Mouse (Mus musculus): ENCODE data around the gene Tbx5. TPM values are rescaled to one million over a fixed set of nuclear protein-coding genes. Genes with fewer than 3 reads are reported as not detected.

The Tbx5 gene
- total and polyA plus RNA-seq, 2 experiments from 2014 or later: 0.04 TPM; not detected in 1

DNA sequence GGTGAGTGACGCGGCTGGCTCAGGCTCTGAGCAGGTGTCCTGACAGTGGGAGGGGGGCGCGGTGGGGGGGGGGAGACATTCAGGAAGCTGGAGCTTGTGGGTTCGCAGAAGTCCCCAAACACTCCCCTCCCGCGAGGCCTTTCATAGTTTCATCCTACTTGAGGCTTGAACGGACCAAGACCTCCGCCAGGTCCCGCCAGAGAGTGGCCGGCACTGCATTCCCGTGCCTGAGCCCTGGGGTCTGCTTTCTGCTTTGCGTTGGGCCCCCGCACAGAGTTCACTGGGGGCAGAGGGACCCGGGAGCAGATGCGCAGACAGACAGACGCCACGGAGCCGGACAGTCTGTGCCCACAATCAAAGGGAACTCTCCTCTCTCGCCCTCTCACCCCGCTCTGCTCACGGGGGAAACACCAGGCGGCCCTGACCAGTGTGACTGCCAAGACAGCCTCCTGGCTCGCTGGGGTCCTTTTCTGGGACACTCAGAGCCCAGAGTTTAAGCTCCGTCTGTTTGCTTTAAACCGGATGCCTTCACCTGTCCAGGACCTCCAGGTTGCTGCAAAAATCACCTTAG lies 34.8 kb upstream of the Tbx5 start:
- no peaks in the 10 kb centered on the region for H3K36me3 ChIP-seq (ENCODE audit: insufficient read depth, low read length)
- H3K4me1 ChIP-seq (ENCODE audit: insufficient read depth, low read length): no peaks in the 10 kb centered on the region
- ATAC-seq: no peak
- no peak overlapping the region for H3K27ac ChIP-seq
- WGBS: under 1% methylated on average over 26 of the region's 26 CpGs
- H3K27me3 ChIP-seq (ENCODE audit: insufficient read depth, low read length): peaks cover 94% of the 10 kb centered on the region
- DNase-seq (ENCODE audit: low spot score): no peak
- TF ChIP-seq CTCF (IDR thresholded peaks at IDR 0.05; ENCODE audit: low read depth): no peak
- no peak overlapping the region for H3K9ac ChIP-seq (replicated peaks; ENCODE audit: low read length)
- H3K4me3 ChIP-seq (ENCODE audit: low read length): no peak overlapping the region
- H3K4me2 ChIP-seq (ENCODE audit: low read depth, low read length): no peak overlapping the region
- H3K9me3 ChIP-seq (ENCODE audit: low read length): no peaks in the 10 kb centered on the region

DNA sequence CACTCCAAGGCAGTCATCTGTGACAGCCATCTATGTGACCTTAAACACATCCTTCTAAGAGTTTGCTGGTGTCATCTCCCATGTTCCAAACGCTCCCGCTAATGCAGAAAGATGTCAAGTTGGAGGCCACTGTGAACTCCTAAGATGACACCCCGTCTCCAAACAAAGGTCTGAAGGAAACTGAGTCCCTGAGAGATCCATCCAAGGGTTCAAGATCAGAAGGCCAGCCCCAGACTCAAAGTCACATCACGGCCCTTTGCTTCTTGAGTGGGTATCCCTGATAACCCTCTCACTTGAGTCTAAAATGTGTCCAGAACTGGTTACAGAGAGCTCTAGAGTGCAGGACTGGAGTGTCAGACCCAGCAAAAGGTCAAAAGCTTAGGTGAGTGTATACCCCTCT lies 34.2 kb upstream of the Tbx5 start:
- 7% methylated on average over 4 of the region's 4 CpGs for WGBS
- H3K9me3 ChIP-seq (ENCODE audit: low read length): no peaks in the 10 kb centered on the region
- no peak for TF ChIP-seq CTCF (IDR thresholded peaks at IDR 0.05; ENCODE audit: low read depth)
- H3K36me3 ChIP-seq (ENCODE audit: insufficient read depth, low read length): no peaks in the 10 kb centered on the region
- H3K27ac ChIP-seq: no peak overlapping the region
- ATAC-seq (no peak), DNase-seq (ENCODE audit: low spot score) (no peak)
- no peak overlapping the region for H3K4me2 ChIP-seq (ENCODE audit: low read depth, low read length)
- no peak overlapping the region for H3K9ac ChIP-seq (replicated peaks; ENCODE audit: low read length)
- no peaks in the 10 kb centered on the region for H3K4me1 ChIP-seq (ENCODE audit: insufficient read depth, low read length)
- H3K27me3 ChIP-seq (ENCODE audit: insufficient read depth, low read length): peaks cover 97% of the 10 kb centered on the region
- H3K4me3 ChIP-seq (ENCODE audit: low read length): no peak overlapping the region

DNA sequence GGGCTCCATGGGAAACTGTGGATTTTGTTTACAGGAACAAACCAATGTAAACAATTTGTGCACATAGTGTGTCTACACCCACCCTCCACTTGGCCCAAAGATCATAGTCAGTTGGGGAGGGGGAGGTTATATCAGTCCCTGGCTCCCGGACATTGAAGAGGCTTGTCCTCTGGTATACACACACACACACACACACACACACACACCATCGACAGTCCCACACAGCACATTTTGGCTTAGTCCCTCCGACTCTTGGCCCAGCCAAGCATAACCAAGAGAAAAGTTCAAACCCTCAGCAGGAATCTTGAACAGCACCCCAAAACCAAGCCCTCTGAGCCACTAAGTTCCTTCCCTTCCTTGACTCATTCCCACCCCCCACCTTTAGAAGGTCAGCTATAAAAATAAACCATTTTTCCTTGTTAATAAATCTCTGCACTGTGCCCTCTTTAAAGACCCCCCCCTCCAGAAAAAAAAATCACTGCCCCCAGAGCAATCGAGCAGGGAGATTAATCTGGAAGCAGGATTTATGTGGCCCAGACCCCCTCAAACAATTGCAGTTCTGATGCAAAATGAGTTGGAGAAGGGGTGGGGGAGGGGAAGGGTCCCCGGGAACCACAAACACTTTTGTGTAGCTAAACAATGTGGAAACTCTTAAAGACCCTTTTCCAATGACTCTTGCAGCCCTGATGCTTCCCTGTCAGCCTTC lies 33.6 kb upstream of the Tbx5 start:
- WGBS: 2% methylated on average over 5 of the region's 5 CpGs
- no peak for TF ChIP-seq CTCF (IDR thresholded peaks at IDR 0.05; ENCODE audit: low read depth)

DNA sequence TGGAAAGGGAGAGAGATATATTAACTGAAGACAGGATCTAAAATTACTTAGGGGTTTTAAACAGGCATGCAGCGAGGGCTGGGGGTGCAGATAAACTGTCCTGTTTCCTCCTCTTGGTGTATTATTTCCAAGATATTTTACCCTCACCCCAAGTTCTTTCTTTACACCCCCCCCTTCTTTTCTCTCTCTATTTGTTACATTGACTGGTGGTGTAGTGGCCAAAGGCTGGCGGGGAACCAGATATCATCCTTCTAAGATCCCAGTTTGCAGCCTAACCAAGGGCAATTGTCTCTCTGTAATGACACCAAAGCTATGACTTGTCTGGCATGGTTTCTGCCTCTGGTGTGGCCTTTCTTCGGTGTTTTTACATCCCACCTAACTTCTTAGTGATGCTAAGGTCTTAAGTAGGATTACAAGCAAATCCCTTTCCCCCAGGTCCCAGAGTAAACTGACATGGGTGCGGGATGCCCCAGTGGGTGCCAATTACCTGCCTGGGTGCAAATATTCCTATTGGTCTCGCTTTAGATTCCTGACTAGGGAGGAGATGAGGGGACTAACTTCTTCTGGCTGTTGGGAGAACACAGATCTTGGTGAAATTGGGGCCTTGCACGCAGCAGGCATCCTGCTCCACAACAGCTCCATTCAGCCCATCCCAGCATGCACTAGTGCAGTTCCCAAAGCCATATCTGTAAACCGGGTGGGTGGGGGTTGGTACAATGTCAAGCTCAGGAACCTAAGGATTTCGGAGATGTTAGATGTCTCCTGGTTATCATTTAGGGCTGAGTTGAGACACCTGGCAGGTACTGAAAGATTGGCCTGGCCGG lies 32.8 kb upstream of the Tbx5 start:
- ATAC-seq (no peak), DNase-seq (ENCODE audit: low spot score) (no peak)
- Histone ChIP-seq H3K4me3 (ENCODE audit: low read length) (no peak overlapping the region), H3K27me3 (ENCODE audit: insufficient read depth, low read length) (peaks cover 97% of the 10 kb centered on the region), H3K9ac (replicated peaks; ENCODE audit: low read length) (no peak overlapping the region), H3K9me3 (ENCODE audit: low read length) (no peaks in the 10 kb centered on the region), H3K4me2 (ENCODE audit: low read depth, low read length) (no peak overlapping the region), H3K4me1 (ENCODE audit: insufficient read depth, low read length) (no peaks in the 10 kb centered on the region), H3K36me3 (ENCODE audit: insufficient read depth, low read length) (no peaks in the 10 kb centered on the region), H3K27ac (no peak overlapping the region)
- 3% methylated on average over 9 of the region's 9 CpGs for WGBS
- no peak for TF ChIP-seq CTCF (IDR thresholded peaks at IDR 0.05; ENCODE audit: low read depth)

More for the DNA sequence above, 33.6 kb upstream of the Tbx5 start:
- Histone ChIP-seq H3K27me3 (ENCODE audit: insufficient read depth, low read length) (peaks cover 97% of the 10 kb centered on the region), H3K4me3 (ENCODE audit: low read length) (no peak overlapping the region), H3K27ac (no peak overlapping the region), H3K4me1 (ENCODE audit: insufficient read depth, low read length) (no peaks in the 10 kb centered on the region), H3K36me3 (ENCODE audit: insufficient read depth, low read length) (no peaks in the 10 kb centered on the region), H3K4me2 (ENCODE audit: low read depth, low read length) (no peak overlapping the region), H3K9ac (replicated peaks; ENCODE audit: low read length) (no peak overlapping the region), H3K9me3 (ENCODE audit: low read length) (no peaks in the 10 kb centered on the region)
- no peak for DNase-seq (ENCODE audit: low spot score)
- ATAC-seq: no peak

DNA sequence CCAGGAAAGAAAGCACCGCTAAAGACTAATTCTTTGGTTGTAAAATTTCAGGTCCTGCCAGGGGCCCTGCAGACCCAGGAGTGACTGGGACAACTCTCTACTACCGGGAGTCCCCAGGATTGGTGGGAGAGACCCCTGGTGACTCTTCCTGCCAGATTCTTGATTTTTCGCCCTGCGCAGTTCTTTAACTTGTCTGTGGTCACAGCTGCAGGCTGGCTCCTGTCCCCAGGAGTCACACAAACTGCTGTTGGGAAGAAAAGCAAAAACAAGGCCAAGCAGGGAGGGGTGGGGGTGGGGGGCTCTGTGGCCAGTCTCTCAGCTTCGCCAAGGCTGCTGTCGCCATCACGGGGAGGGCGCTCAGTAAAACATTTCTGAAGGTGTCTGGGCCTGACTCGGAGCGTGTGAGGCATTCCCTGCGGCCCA lies 32.2 kb upstream of the Tbx5 start:
- Histone ChIP-seq H3K9ac (replicated peaks; ENCODE audit: low read length) (no peak overlapping the region), H3K4me2 (ENCODE audit: low read depth, low read length) (no peak overlapping the region), H3K27ac (no peak overlapping the region), H3K4me1 (ENCODE audit: insufficient read depth, low read length) (no peaks in the 10 kb centered on the region), H3K9me3 (ENCODE audit: low read length) (no peaks in the 10 kb centered on the region), H3K27me3 (ENCODE audit: insufficient read depth, low read length) (peaks cover 97% of the 10 kb centered on the region), H3K4me3 (ENCODE audit: low read length) (no peak overlapping the region), H3K36me3 (ENCODE audit: insufficient read depth, low read length) (no peaks in the 10 kb centered on the region)
- ATAC-seq: no peak
- under 1% methylated on average over 11 of the region's 11 CpGs for WGBS
- TF ChIP-seq CTCF (IDR thresholded peaks at IDR 0.05; ENCODE audit: low read depth): no peak
- DNase-seq (ENCODE audit: low spot score): no peak

DNA sequence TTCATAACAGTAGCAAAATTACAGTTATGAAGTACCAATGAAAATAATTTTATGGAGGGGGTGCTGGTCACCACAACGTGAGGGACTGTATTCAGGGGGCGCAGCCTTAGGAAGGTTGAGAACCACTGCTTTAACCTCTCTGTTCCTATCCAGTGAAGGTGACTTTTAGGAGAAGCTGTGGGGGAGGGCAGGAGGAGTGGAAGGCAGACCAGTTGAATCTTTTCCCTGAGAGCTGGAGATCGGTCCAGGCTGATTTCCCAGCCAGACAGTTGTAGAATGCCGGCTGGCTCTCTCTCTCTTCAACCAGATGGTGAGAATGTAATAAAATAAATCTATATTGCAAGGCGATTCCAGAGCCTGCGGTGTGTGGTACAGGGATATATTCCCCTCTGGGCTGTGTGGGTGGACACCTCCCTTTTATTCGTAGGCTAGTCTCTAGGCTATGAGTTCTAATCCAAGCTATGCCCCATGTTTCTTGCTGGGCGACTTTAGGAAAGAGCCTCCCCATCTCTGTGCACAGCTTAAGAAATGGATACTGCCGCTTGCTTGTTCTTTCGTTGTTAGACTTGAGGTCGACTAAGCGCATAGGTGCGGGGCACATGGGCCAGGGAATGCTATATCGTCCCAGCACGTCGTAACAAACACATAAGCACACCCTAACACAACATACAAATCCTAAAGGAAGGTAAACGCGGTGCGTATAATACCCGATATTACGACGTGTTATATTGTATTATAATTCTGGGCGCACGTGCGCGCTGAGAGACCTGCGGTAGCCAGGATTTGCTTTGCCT lies 29.7 kb upstream of the Tbx5 start:
- peaks cover 98% of the 10 kb centered on the region for H3K27me3 ChIP-seq (ENCODE audit: insufficient read depth, low read length)
- no peak overlapping the region for H3K27ac ChIP-seq
- H3K9ac ChIP-seq (replicated peaks; ENCODE audit: low read length): no peak overlapping the region
- H3K4me1 ChIP-seq (ENCODE audit: insufficient read depth, low read length): no peaks in the 10 kb centered on the region
- DNase-seq (ENCODE audit: low spot score) (no peak), ATAC-seq (no peak)
- no peaks in the 10 kb centered on the region for H3K36me3 ChIP-seq (ENCODE audit: insufficient read depth, low read length)
- no peak overlapping the region for H3K4me3 ChIP-seq (ENCODE audit: low read length)
- H3K9me3 ChIP-seq (ENCODE audit: low read length): no peaks in the 10 kb centered on the region
- no peak overlapping the region for H3K4me2 ChIP-seq (ENCODE audit: low read depth, low read length)
- TF ChIP-seq CTCF (IDR thresholded peaks at IDR 0.05; ENCODE audit: low read depth): no peak
- 2% methylated on average over 27 of the region's 27 CpGs for WGBS

Data from hindbrain, postnatal 0 days (tissue).